8 mouse cellular contexts compared by ENCODE assay signal in the genomic region with DNA sequence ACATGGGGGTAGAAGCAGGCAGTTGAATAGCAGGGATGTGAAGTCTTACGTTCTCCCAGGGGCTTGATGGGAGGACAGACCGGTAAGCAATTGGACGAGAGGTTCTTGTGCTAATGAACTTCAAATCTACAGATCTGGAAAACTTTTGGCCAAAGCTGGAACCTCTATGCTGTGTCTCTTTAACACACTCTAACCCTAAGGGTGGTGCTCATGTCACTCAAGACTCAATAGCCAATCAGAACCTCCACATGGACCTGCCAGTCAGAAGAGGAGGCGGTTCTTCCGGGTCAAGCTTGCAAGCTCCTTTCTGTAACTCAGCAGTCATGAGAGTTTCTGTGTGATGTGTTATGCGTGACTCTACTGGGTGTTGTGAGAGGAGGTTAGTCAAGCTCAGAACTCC. TPM values are rescaled to one million over a fixed set of nuclear protein-coding genes. Genes with fewer than 3 reads are reported as not detected.
A peak's percentile ranks its signal among the peaks of the same experiment; 100 is the strongest.
DNase-seq lines count a peak whose midpoint lies in the region; ATAC-seq and TF ChIP-seq lines count a peak whose summit lies in the region.
"Not testable (repeated sequence)": the region's sequence is repeated elsewhere in the genome, so short reads cannot be mapped to it uniquely, and the experiment has no call there.

Gene Gm14295 (plus strand): TSS at position 301 of the 400 bp plus-strand sequence.

- not testable (repeated sequence) for H3K27ac ChIP-seq in embryonic facial prominence, embryonic 11.5 days (replicated peaks; ENCODE audit: low read depth, low read length); hindbrain, embryonic 13.5 days; layer of hippocampus, adult 2 months; limb, embryonic 12.5 days; lung, postnatal 0 days (ENCODE audit: low read length); neural tube, embryonic 13.5 days (replicated peaks)

- H3K4me1 ChIP-seq in embryonic facial prominence, embryonic 11.5 days (ENCODE audit: control insufficient read depth, insufficient read depth, low read length); hindbrain, embryonic 13.5 days (replicated peaks); limb, embryonic 12.5 days (replicated peaks); lung, postnatal 0 days (ENCODE audit: insufficient read depth, low read depth, low read length); neural tube, embryonic 13.5 days (replicated peaks): not testable (repeated sequence)

- DNase-seq in embryonic facial prominence, embryonic 11.5 days (ENCODE audit: low spot score); gastrocnemius, adult 18-20 months (ENCODE audit: low spot score); layer of hippocampus, adult 2 months (ENCODE audit: low spot score in 2 of 2); lung, postnatal 0 days (ENCODE audit: low spot score): not testable (repeated sequence)

- H3K27me3 ChIP-seq in embryonic facial prominence, embryonic 11.5 days (ENCODE audit: control insufficient read depth, insufficient read depth, low read length); hindbrain, embryonic 13.5 days; limb, embryonic 12.5 days; lung, postnatal 0 days (replicated peaks; ENCODE audit: insufficient read depth, low read length); neural tube, embryonic 13.5 days: not testable (repeated sequence)

- not testable (repeated sequence) for H3K36me3 ChIP-seq in embryonic facial prominence, embryonic 11.5 days (replicated peaks; ENCODE audit: control insufficient read depth, insufficient read depth, low read depth, low read length); hindbrain, embryonic 13.5 days; limb, embryonic 12.5 days; lung, postnatal 0 days (ENCODE audit: insufficient read depth, low read length); neural tube, embryonic 13.5 days

- not testable (repeated sequence) for TF ChIP-seq CTCF in layer of hippocampus, adult 2 months (conservative IDR thresholded peaks at IDR 0.05); lung, postnatal 0 days (IDR thresholded peaks at IDR 0.05)

- no CpG with 5 or more reads among the region's 6 CpGs for WGBS in embryonic facial prominence, embryonic 11.5 days
- WGBS in hindbrain, embryonic 13.5 days = no CpG with 5 or more reads among the region's 6 CpGs
- WGBS in limb, embryonic 12.5 days = no CpG with 5 or more reads among the region's 6 CpGs
- no CpG with 5 or more reads among the region's 6 CpGs for WGBS in lung, postnatal 0 days
- no CpG with 5 or more reads among the region's 6 CpGs for WGBS in neural tube, embryonic 13.5 days

- H3K4me2 ChIP-seq in embryonic facial prominence, embryonic 11.5 days (ENCODE audit: low read depth, low read length) = not testable (repeated sequence)
- peak within 1 kb of the TSS; percentile 48 for H3K4me2 ChIP-seq in hindbrain, embryonic 13.5 days
- H3K4me2 ChIP-seq in limb, embryonic 12.5 days = peak within 1 kb of the TSS; percentile 43
- H3K4me2 ChIP-seq in lung, postnatal 0 days (replicated peaks; ENCODE audit: low read depth, low read length) = peak within 1 kb of the TSS; percentile 40; the same call in 1 of the 2 replicates
- peak within 1 kb of the TSS; percentile 48 for H3K4me2 ChIP-seq in neural tube, embryonic 13.5 days

- peak within 1 kb of the TSS; percentile 32 for H3K4me3 ChIP-seq in embryonic facial prominence, embryonic 11.5 days (ENCODE audit: low read depth, low read length)
- H3K4me3 ChIP-seq in hindbrain, embryonic 13.5 days = peak within 1 kb of the TSS; percentile 42
- H3K4me3 ChIP-seq in layer of hippocampus, adult 2 months = peak within 1 kb of the TSS; percentile 30; the same call in 1 of the 2 replicates
- H3K4me3 ChIP-seq in limb, embryonic 12.5 days (replicated peaks) = peak within 1 kb of the TSS; percentile 46
- H3K4me3 ChIP-seq in lung, postnatal 0 days (ENCODE audit: low read depth, low read length) = peak within 1 kb of the TSS; percentile 27
- H3K4me3 ChIP-seq in neural tube, embryonic 13.5 days = peak within 1 kb of the TSS; percentile 42

- ATAC-seq in CD4-positive, CD25-positive, alpha-beta regulatory T cell, adult 4 months; embryonic facial prominence, embryonic 11.5 days (replicated peaks; ENCODE audit: insufficient number of reproducible peaks, low FRiP score, low TSS enrichment, low read depth); hindbrain, embryonic 13.5 days (ENCODE audit: low FRiP score); limb, embryonic 12.5 days (ENCODE audit: insufficient number of reproducible peaks, insufficient read depth, low FRiP score, low TSS enrichment, low read depth); lung, postnatal 0 days; neural tube, embryonic 13.5 days (ENCODE audit: low read depth): not testable (repeated sequence)

- not testable (repeated sequence) for H3K9me3 ChIP-seq in embryonic facial prominence, embryonic 11.5 days (replicated peaks; ENCODE audit: control insufficient read depth, low read length); hindbrain, embryonic 13.5 days; limb, embryonic 12.5 days; lung, postnatal 0 days (ENCODE audit: low read length); neural tube, embryonic 13.5 days

- 0 out of 2 replicates have a peak within 1 kb of the TSS, but pooled peaks have one; percentile 37 for H3K9ac ChIP-seq in embryonic facial prominence, embryonic 11.5 days (replicated peaks; ENCODE audit: low read length)
- H3K9ac ChIP-seq in hindbrain, embryonic 13.5 days = peak within 1 kb of the TSS; percentile 63; the same call in 1 of the 2 replicates
- peak within 1 kb of the TSS; percentile 54; the same call in 1 of the 2 replicates for H3K9ac ChIP-seq in limb, embryonic 12.5 days (replicated peaks)
- not testable (repeated sequence) for H3K9ac ChIP-seq in lung, postnatal 0 days (replicated peaks; ENCODE audit: low read depth)
- H3K9ac ChIP-seq in neural tube, embryonic 13.5 days = peak within 1 kb of the TSS; percentile 57; the same call in 1 of the 2 replicates

- not testable (repeated sequence) for TF ChIP-seq EP300 in lung, postnatal 0 days (IDR thresholded peaks at IDR 0.05)

RNA-seq across cellular contexts. Expression of gene Gm14295, which starts in this region (rescaled TPM):
- polyA plus RNA-seq in CD4-positive, CD25-positive, alpha-beta regulatory T cell, adult 4 months (2017; shearing (Covaris generic)) = 10 to 100 TPM; 10.5 to 12.2 TPM
- polyA plus RNA-seq in embryonic facial prominence, embryonic 11.5 days (2014; fragmentation: Nextera tagmentation; extraction: Ambion mirVana) = 14.2 and 14.4 TPM in 2 replicates
- 10 to 100 TPM; 10.3 to 12.9 TPM for total RNA-seq in gastrocnemius, adult 18-20 months (2021)
- 7.1 and 9.9 TPM in 2 replicates for polyA plus RNA-seq in hindbrain, embryonic 13.5 days (2015; fragmentation: Nextera tagmentation; extraction: Ambion mirVana)
- 10 to 100 TPM; 13.9 to 16.4 TPM for total RNA-seq in layer of hippocampus, adult 2 months (2021)
- polyA plus RNA-seq in limb, embryonic 12.5 days (2016; fragmentation: Nextera tagmentation; extraction: Ambion mirVana) = 12.0 and 14.1 TPM in 2 replicates
- polyA plus RNA-seq in lung, postnatal 0 days (2015; fragmentation: Nextera tagmentation; extraction: Ambion mirVana) = 9.0 and 11.7 TPM in 2 replicates
- polyA plus RNA-seq in neural tube, embryonic 13.5 days (2015; fragmentation: Nextera tagmentation; extraction: Ambion mirVana) = 11.1 and 12.4 TPM in 2 replicates
